Mouse (Mus musculus): ENCODE data around the gene Rcan3.

GRCm38 (mm10) chr4:135433086-135433442 is 589 bp downstream of the Rcan3 start:
- no peak for TF ChIP-seq CTCF (IDR thresholded peaks at IDR 0.05; ENCODE audit: borderline replicate concordance, insufficient read depth, low read length)
- TF ChIP-seq POLR2A (IDR thresholded peaks at IDR 0.05; ENCODE audit: low read depth, low read length): no peak

All from embryonic fibroblast, embryonic 13.5 days (primary cell).